Mouse (Mus musculus): ENCODE measurements around the gene Acbd5.
A peak's percentile ranks its signal among the peaks of the same experiment; 100 is the strongest.

Acbd5 gene

DNA sequence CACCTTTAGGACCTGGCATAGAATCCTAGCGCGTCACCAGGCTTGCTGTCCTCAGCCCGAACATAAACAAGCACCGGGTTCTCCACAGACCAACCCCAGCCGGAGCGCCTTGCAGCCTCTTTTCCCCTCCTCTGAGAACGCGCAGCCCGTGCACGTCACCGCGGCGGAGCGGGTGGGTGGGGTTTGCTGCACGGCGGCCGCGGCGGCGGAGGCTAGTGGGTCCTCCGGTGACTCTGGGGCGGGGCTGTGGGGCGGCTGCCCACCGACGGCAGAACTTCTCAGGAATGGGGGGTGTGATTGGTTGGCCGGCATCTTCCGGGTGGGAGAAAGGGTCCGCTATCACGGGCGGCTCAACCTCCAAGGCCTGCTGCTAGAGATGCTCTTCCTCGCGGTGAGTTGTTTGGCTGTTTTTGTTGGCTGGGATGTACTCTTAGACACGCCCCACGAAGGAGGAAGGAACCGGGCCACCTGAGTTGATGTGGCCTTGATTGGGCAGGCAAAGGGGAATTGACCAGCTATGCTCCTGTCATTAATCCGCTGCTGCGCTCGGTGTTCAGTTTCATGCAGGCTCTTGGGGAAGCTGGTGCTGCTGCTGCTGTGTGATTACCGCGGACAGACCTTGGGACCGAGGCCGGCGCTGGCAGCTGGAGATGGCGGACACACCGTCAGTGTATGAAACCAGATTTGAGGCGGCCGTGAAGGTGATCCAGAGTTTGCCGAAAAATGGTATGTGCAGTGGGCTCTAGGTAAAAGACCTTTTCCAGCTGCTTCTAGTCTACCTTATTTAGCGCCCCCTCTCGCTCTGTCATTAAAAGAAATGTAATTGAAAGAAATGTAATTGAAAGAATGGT is 1.2 kb downstream of the Acbd5 start:
- peak; percentile 83 for DNase-seq (ENCODE audit: low spot score)

GRCm38 (mm10) chr2:23070491-23070890 is 2.5 kb downstream of the Acbd5 start:
- DNase-seq (ENCODE audit: low spot score): no peak

- DNase-seq (ENCODE audit: low spot score): no peak
These were observed 3.4 kb downstream of the Acbd5 start for GRCm38 (mm10) chr2:23071406-23071805.

DNA sequence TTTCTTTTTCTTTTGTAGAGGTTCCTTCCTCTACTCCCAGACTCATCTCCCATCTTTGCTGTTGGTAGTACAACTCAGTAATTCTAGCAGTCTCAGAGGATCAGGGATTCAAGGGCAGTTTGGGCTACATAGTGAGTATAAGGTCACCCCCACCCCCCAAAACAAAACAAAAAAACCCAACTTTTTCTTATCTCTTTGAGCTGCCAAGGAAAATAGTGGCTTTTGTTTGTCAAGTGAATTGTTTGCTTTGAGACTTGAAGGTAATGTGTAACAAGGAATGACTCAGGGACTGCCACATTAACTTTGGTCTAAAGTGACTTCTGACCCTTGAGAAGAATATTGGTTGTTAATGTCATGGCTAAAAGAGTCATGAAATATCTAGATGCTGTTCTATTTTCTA is 7.9 kb downstream of the Acbd5 start:
- no peak for DNase-seq (ENCODE audit: low spot score)

GRCm38 (mm10) chr2:23076783-23077182 is 8.8 kb downstream of the Acbd5 start:
- no peak for DNase-seq (ENCODE audit: low spot score)

- no peak for DNase-seq (ENCODE audit: low spot score)
These were observed 9.7 kb downstream of the Acbd5 start for GRCm38 (mm10) chr2:23077693-23078092.

DNA sequence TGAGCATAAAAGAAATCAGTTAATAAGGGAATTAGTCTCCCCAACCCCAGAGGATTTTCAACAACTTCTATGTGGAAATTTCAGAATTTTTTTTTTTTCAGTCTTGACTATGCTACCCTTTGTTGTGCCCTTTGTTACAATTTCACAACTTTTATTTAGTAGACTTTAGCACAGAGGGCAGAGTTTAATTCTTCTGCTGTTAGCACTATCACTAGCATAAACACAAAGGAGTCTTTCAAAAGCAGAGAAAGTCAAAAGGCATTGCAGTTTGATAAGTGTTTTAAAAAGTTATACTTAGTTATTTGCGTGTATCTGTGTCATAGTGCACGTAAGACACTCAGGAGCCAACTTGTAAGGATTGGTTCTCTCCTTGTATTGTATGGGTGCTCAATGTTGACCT is 10.6 kb downstream of the Acbd5 start:
- DNase-seq (ENCODE audit: low spot score): no peak

DNA sequence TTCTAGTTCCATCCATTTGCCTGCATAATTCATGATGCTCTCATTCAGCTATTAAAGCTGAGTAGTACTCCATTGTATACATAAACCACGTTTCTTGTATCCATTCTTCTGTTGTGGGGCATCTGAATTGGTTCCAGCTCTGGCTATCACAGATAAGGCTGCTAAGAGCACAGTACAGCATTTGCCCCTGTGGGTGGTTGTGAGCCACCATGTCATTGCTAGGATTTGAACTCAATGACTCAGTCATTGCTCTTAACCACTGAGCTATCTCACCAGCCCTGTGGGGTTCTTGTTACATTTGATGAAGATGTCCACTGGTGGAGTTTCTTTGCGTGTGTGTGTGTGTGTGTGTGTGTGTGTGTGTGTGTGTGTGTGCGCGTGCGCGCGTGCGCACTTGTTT is 16.6 kb downstream of the Acbd5 start:
- DNase-seq (ENCODE audit: low spot score): no peak

DNA sequence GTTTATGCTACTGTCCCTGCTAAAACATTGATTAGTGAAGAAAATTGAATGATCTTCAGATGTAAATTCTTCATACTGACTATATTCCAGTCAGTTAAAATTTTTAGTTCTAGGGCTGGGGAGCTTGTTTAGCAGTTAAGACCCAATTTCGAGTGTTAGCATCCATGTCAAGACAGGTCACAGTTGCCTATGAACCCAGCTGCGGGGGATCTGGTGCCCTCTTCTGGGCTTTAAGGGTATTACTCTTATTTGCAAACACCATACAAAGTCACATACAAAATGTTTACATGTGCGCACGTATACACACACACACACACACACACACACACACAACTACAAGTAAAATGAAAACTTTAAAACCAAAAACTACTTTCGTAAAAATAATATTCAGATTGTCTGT is 24.2 kb downstream of the Acbd5 start:
- peak; percentile 59 for DNase-seq (ENCODE audit: low spot score)

DNA sequence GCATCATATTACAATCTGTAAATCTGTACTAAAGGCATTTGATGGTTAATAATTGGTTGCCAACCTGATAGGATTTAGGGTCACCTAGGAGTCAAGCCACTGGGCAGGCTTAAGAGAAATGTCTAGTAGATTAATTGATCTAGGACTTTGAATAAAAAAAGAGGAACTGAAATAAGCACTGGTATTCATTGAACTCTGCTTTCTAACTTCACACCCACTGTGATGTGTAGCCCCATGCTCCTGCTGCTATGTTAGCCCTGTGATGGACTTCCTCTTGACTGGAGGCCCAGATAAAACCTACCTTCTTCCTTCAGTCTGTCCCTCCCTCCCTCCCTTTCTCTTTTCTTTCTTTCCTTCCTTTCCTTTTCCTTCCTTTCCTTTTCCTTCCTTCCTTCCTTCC is 29.1 kb downstream of the Acbd5 start:
- no peak for DNase-seq (ENCODE audit: low spot score)

DNA sequence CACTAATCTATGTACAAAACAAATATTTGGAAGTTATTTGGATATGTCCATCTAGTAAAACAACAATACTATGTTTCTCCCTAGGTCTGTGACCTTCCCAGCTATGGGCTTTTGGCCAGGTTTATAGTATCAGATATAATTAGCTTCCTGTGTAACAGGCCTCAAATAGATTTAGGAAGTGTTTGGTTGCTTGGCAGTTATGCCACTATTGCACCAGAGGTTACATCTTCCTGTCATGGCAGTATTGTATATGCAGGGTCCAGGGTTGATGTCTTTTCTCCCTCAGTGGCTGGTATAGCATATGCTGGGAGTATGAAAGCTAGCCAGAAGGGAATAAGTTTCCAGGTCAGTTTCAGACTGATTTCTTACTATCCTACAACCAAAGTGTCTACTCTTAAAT is 34.3 kb downstream of the Acbd5 start:
- no peak for DNase-seq (ENCODE audit: low spot score)

DNA sequence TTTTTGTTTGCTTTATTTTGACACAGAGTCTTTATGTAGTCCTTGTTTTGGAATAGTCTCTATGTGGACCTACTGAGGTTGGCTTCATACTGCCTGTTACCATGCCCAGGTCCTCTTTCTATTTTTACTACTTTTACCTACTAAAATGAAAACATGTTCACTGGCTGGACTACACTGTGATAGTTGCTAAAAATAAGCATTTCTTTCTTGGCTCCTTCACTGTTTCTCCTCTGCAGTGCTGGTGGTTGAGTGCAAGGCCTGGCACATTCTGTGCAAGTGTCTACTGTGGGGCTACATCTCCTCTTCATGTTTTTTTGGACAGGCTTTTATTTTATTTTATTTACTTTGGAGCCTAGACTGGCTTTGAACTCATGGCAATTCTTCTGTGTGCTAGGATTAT is 51.6 kb downstream of the Acbd5 start:
- DNase-seq (ENCODE audit: low spot score): no peak

- peak; percentile 47 for DNase-seq (ENCODE audit: low spot score)
These were observed 87.2 kb downstream of the Acbd5 start for GRCm38 (mm10) chr2:23155199-23155621.

DNA sequence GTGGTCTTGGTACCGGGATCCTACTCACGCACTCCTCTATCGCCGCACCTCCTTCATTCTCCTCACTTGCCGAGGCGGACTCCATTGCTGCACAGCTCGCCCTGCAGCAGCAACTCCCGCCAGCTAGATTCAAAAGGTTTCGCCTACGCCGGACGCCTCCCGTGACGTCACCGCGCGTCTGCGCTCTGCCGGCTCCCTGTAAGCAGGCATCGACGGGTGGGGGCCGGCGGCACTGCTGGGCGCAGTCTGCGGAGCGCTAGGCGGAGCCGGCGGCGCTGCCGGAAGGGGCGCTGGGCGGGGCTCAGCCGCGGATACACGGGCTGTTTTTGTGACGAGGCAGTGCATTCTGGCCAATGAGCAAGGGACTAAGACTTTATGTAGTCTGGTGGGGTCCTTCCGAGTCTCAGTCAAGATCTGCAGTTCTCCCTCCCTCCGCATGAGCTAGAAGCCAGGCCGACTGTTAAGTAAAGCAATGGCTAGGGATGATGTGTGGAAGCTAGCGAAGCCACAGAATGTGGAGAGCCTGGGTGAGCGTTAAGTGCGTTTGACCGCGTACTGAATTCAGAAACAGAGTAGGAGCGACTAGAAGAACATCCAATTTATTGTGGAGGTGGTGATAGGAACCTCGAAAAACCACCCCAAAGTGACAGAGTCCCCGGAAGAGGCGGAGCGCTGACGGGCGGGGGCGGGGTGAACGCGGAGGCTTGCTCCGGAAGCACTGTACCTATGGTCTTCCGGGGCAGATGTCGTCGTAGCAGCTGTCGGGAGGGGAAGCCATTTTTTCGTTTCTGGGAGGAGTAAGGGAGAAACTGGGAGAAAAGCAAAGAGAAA is 88.0 kb downstream of the Acbd5 start, which contains the start of the genes Mastl and Yme1l1:
TSS of gene Mastl (minus strand) at position 248 of the 831 bp plus-strand sequence.
TSS of gene Yme1l1 (plus strand) at position 593 of the 831 bp plus-strand sequence.
- peak; percentile 95 for DNase-seq (ENCODE audit: low spot score)

DNA sequence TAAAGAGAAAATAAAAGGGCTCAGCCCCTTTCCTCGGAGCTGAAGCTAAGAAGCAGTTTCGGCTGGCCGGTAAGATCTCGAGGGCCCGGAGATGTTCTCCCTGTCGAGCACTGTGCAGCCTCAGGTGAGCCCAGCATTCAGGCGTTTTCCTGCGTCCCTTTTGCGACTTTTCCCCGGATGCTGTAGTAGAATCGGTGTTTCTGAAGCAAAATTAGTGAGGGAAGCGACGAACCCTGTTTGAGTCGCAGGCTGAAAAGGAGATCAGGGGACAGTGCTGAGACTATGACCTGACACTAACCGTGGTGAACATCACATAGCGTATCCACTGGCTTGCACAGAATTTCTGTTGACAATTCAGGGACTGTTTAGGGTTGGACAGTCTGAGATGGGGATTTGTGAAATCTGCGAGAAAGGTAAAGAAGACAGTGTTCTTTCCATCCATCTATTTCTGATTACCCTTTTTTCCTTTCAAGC is 88.7 kb downstream of the Acbd5 start:
- no peak for DNase-seq (ENCODE audit: low spot score)

Data from c-Kit-positive CD71-positive TER-119-positive erythroid progenitor cells, embryonic 14.5 days (primary cell).